Mouse (Mus musculus) ES-E14 (cell line): ENCODE data around the gene Gm21541. TPM values are rescaled to one million over a fixed set of nuclear protein-coding genes. Genes with fewer than 3 reads are reported as not detected.
"Not testable (repeated sequence)": the region's sequence is repeated elsewhere in the genome, so short reads cannot be mapped to it uniquely, and the experiment has no call there.

Source experiments
- DNase-seq: peaks from one replicate; pipeline ENCODE4 v3.0.0-alpha.2; 2013; ENCODE audit warnings: low read depth, low spot score
- H3K27ac ChIP-seq: 2 replicates; pipeline ENCODE4 v1.5.1; 2012; ENCODE audit warnings: low read depth, mild to moderate bottlenecking, low read length, moderate library complexity, mixed read lengths; ENCODE audit not compliant: poor library complexity, insufficient read depth, severe bottlenecking
- H3K36me3 ChIP-seq: 2 replicates; pipeline ENCODE4 v1.6.1; 2012; ENCODE audit warnings: mild to moderate bottlenecking, low read length, moderate library complexity, mixed read lengths; ENCODE audit not compliant: control insufficient read depth, poor library complexity, insufficient read depth, severe bottlenecking
- H3K4me1 ChIP-seq, 2 experiments: fragments of 150-350 bp in 1 of 2; sonication (generic) in 1 of 2; 2 replicates each; pipeline ENCODE4 v1.6.1; 2012; ENCODE audit warnings: low read length in 2 of 2, mild to moderate bottlenecking in 1 of 2, mixed read lengths in 1 of 2; ENCODE audit not compliant: control insufficient read depth in 2 of 2, insufficient read depth in 2 of 2, poor library complexity in 1 of 2
- H3K4me3 ChIP-seq, 2 experiments: fragments of 150-350 bp in 1 of 2; sonication (generic) in 1 of 2; 2 replicates each; pipeline ENCODE4 v1.5.1; 2012; ENCODE audit warnings: low read length in 2 of 2, low read depth in 1 of 2, mild to moderate bottlenecking in 1 of 2, mixed read lengths in 1 of 2; ENCODE audit not compliant: insufficient read depth in 1 of 2, poor library complexity in 1 of 2, severe bottlenecking in 1 of 2
- H3K9ac ChIP-seq: 2 replicates; pipeline ENCODE4 v1.6.1; 2012; ENCODE audit warnings: low read depth, mild to moderate bottlenecking, low read length, mixed read lengths; ENCODE audit not compliant: poor library complexity, insufficient read depth, severe bottlenecking
- H3K9me3 ChIP-seq: fragments of 150-350 bp; sonication (generic); 2 replicates; pipeline ENCODE4 v1.6.1; 2012; ENCODE audit warnings: low read depth, mild to moderate bottlenecking, low read length; ENCODE audit not compliant: control insufficient read depth, insufficient read depth
- in situ Hi-C, 2 experiments: fragments of 600-800 bp; cut with MboI; formaldehyde crosslinking; loops; one replicate each; pipeline ENCODE4 v1.15.1; 2025; ENCODE audit warnings: low sequenced_read_pairs in 2 of 2, inconsistent platforms in 1 of 2; ENCODE audit not compliant: unreplicated experiment in 2 of 2
- total RNA-seq: library from RNA; depleted of rRNA; stranded (reverse); fragments of 300-350 nt; gene quantifications from 2 replicates; pipeline ENCODE4 v1.2.3, GENCODE M21; 2012; rRNA removed

Gene Gm21541
- total RNA-seq: not detected in 2 replicates

- H3K9ac ChIP-seq, H3K9me3 ChIP-seq, H3K36me3 ChIP-seq, H3K4me3 ChIP-seq, in situ Hi-C loops, H3K4me1 ChIP-seq, DNase-seq, H3K27ac ChIP-seq: not testable (repeated sequence)
These were observed at the start of gene Gm21541 for GRCm38 (mm10) chr4:41903310-41903709. Gene Gm21541, plus strand, starts transcription at chr4:41903610.

GRCm38 (mm10) chr4:41941272-41941671 is 37.9 kb downstream of the Gm21541 start, which contains the start of gene Gm20878:
Gene Gm20878, plus strand, starts transcription at chr4:41941572.
- H3K36me3 ChIP-seq, H3K9me3 ChIP-seq, H3K4me3 ChIP-seq, H3K9ac ChIP-seq, H3K27ac ChIP-seq, DNase-seq, in situ Hi-C loops, H3K4me1 ChIP-seq: not testable (repeated sequence)

Other genes starting within 250 kb of the Gm21541 start
- gene Cntfr, start 206.5 kb upstream of the Gm21541 start, total RNA-seq: 17.0 and 19.9 TPM in 2 replicates
- 13.5 and 20.9 TPM in 2 replicates for gene Il11ra1, start 203.6 kb upstream of the Gm21541 start, total RNA-seq
- 56.8 and 67.7 TPM in 2 replicates for gene Rpp25l, start 190.1 kb upstream of the Gm21541 start, total RNA-seq
- gene Dctn3, start 180.4 kb upstream of the Gm21541 start, total RNA-seq: 87.0 and 90.9 TPM in 2 replicates
- gene Arid3c, start 172.5 kb upstream of the Gm21541 start, total RNA-seq: 0.11 TPM in 1 of 2 replicates, not detected in the other
- gene Galt, start 148.4 kb upstream of the Gm21541 start, total RNA-seq: 26.9 and 34.9 TPM in 2 replicates
- 198 and 230 TPM in 2 replicates for gene Sigmar1, start 147.5 kb upstream of the Gm21541 start, total RNA-seq
- 11.4 and 14.6 TPM in 2 replicates for gene Ccl27a, start 129.4 kb upstream of the Gm21541 start, total RNA-seq
- 1.9 TPM in 1 of 2 replicates, not detected in the other for gene Gm20878, start 38.0 kb downstream of the Gm21541 start, total RNA-seq
- gene Fam205a4, start 62.4 kb downstream of the Gm21541 start, total RNA-seq: not detected in 2 replicates
- not detected in 2 replicates for gene Gm21093, start 131.1 kb downstream of the Gm21541 start, total RNA-seq
- not detected in 2 replicates for gene Gm3893, start 187.6 kb downstream of the Gm21541 start, total RNA-seq
- gene Gm13304, start 211.2 kb downstream of the Gm21541 start, total RNA-seq: not detected in 2 replicates
- gene Gm13306, start 249.8 kb downstream of the Gm21541 start, total RNA-seq: not detected in 2 replicates